Mouse (Mus musculus): ENCODE results near the gene Hdc. TPM values are rescaled to one million over a fixed set of nuclear protein-coding genes. Genes with fewer than 3 reads are reported as not detected.

Hdc gene
- total RNA-seq, 2 experiments from 2014 or later = 0.70 to 1.4 TPM

- DNase-seq = peak; percentile 28 to 35
Measured at GRCm38 (mm10) chr2:126552357-126553290, 66.5 kb downstream of the Hdc start, which contains the start of gene Slc27a2. Slc27a2 (plus strand) TSS chr2:126552407.

- DNase-seq = no peak
Measured at GRCm38 (mm10) chr2:126551896-126552295, 67.2 kb downstream of the Hdc start.

GRCm38 (mm10) chr2:126551244-126551890 is 67.7 kb downstream of the Hdc start:
- DNase-seq = no peak

- DNase-seq = no peak
Measured at GRCm38 (mm10) chr2:126549681-126550080, 69.4 kb downstream of the Hdc start.

GRCm38 (mm10) chr2:126546392-126546791 is 72.7 kb downstream of the Hdc start:
- no peak for DNase-seq

GRCm38 (mm10) chr2:126545297-126545696 is 73.8 kb downstream of the Hdc start:
- no peak for DNase-seq

Other genes with a start within 250 kb of the Hdc start
- not detected for gene Atp8b4, start 118.6 kb downstream of the Hdc start, total RNA-seq (2021)
- 10 to 100 TPM; 11.1 to 12.0 TPM for gene Slc27a2, start 66.9 kb downstream of the Hdc start, total RNA-seq (2021)
- gene Gabpb1, start 57.0 kb upstream of the Hdc start, total RNA-seq (2021) = 10 to 100 TPM; 17.1 to 23.0 TPM
- 10 to 100 TPM; 49.9 to 52.4 TPM for gene Usp8, start 88.0 kb upstream of the Hdc start, total RNA-seq (2021)
- 1 to 10 TPM; 2.9 to 3.2 TPM for gene Usp50, start 164.2 kb upstream of the Hdc start, total RNA-seq (2021)